Comparison of ENCODE assay signal across 13 mouse cellular contexts in genomic region chr7:92320181-92320580, GRCm38 (mm10).
"Had no signal": no experiment of that assay in that cellular context is flagged by ENCODE, and none has a peak within 500 bp of the region (broad histone marks: within the 10 kb centered on the region; RNA-seq: fewer than 3 reads in every experiment).

No protein-coding gene starts in this region.

- ATAC-seq: liver, postnatal 0 days; midbrain, embryonic 13.5 days had no signal

- H3K27me3 ChIP-seq: liver, embryonic 13.5 days; lung, embryonic 15.5 days; midbrain, embryonic 13.5 days had no signal

- H3K4me1 ChIP-seq: liver, embryonic 13.5 days; lung, embryonic 15.5 days had no signal

- DNase-seq: kidney, postnatal 4 days; liver; liver, embryonic 13.5 days; liver, postnatal 0 days; lung, postnatal 14 days; right cerebral cortex, postnatal 14 days; thymus, postnatal 36 days had no signal

- H3K4me3 ChIP-seq: left cerebral cortex, adult 2 months; limb, embryonic 12.5 days; liver, embryonic 13.5 days; lung, embryonic 15.5 days; midbrain, embryonic 13.5 days had no signal

- H3K27ac ChIP-seq: kidney, postnatal 0 days; left cerebral cortex, adult 2 months; limb, embryonic 12.5 days; liver, embryonic 13.5 days; lung, embryonic 15.5 days; macrophage; midbrain, embryonic 13.5 days had no signal
